Mouse (Mus musculus) thymus, postnatal 0 days (tissue): ENCODE measurements around the gene Neurl3. TPM values are rescaled to one million over a fixed set of nuclear protein-coding genes. Genes with fewer than 3 reads are reported as not detected.

Experiments
- polyA plus RNA-seq: library from polyadenylated mRNA; unstranded; fragments of >200 nt; fragmentation: Nextera tagmentation; extraction: Ambion mirVana; gene quantifications from 2 replicates; pipeline ENCODE4 v1.2.1, GENCODE M21; 2015

The Neurl3 gene
- polyA plus RNA-seq, 1 experiment from 2014 or later: 4.4 TPM

Other genes with a start within 250 kb of the Neurl3 start
- gene Hs6st1, start 206.3 kb downstream of the Neurl3 start, polyA plus RNA-seq: 11.5 and 14.5 TPM in 2 replicates
- 43.9 and 46.5 TPM in 2 replicates for gene Uggt1, start 30.0 kb downstream of the Neurl3 start, polyA plus RNA-seq
- 34.9 and 35.4 TPM in 2 replicates for gene Arid5a, start 33.1 kb upstream of the Neurl3 start, polyA plus RNA-seq
- gene Kansl3, start 94.5 kb upstream of the Neurl3 start, polyA plus RNA-seq: 26.0 and 29.4 TPM in 2 replicates
- gene Fer1l5, start 97.6 kb upstream of the Neurl3 start, polyA plus RNA-seq: 0.49 and 0.61 TPM in 2 replicates
- 51.3 and 52.1 TPM in 2 replicates for gene Lman2l, start 170.6 kb upstream of the Neurl3 start, polyA plus RNA-seq
- 12.3 and 13.7 TPM in 2 replicates for gene Cnnm4, start 196.9 kb upstream of the Neurl3 start, polyA plus RNA-seq
- 3.3 and 3.8 TPM in 2 replicates for gene Cnnm3, start 237.2 kb upstream of the Neurl3 start, polyA plus RNA-seq